Mouse (Mus musculus) gastrocnemius, postnatal 14 days (tissue): ENCODE results near the gene Gm47995. TPM values are rescaled to one million over a fixed set of nuclear protein-coding genes. Genes with fewer than 3 reads are reported as not detected.
"Not testable (repeated sequence)": the region's sequence is repeated elsewhere in the genome, so short reads cannot be mapped to it uniquely, and the experiment has no call there.

Source experiments
- DNase-seq: peaks from one replicate; pipeline ENCODE4 v3.0.0; 2021; ENCODE audit warnings: mixed read lengths
- intact Hi-C: fragments of 180-260 bp; cut with DNase I; formaldehyde crosslinking; loops from one replicate; pipeline ENCODE4 v1.15.1; 2025; ENCODE audit warnings: low total_unique reads
- long read RNA-seq, 2 experiments: library from polyadenylated mRNA; stranded (forward); transcript quantifications; one replicate each; pipeline ENCODE4 v2.0.0; 2021
- total RNA-seq, 2 experiments: library from RNA; stranded (reverse); gene quantifications; 2 replicates each; pipeline ENCODE4 v1.2.3; 2021

The Gm47995 gene
- under 1 TPM in 1 of 2 experiments, not detected in 1; 0.27 TPM for total RNA-seq
- long read RNA-seq, experiment 1, result 0 reads
- long read RNA-seq, experiment 2, result 0 reads

GRCm38 (mm10) chr1:151198120-151198519, at the start of gene Gm47995:
Gene Gm47995, plus strand, starts transcription at chr1:151198448.
- DNase-seq, intact Hi-C loops: not testable (repeated sequence)

GRCm38 (mm10) chr1:151150211-151150610, 48.0 kb upstream of the Gm47995 start:
- intact Hi-C loops, result no loop called here
- DNase-seq, result no peak

- no peak for DNase-seq
- intact Hi-C loops, result no loop called here
Observed at GRCm38 (mm10) chr1:151151089-151151488, 47.2 kb upstream of the Gm47995 start.

GRCm38 (mm10) chr1:151153056-151153652, 45.1 kb upstream of the Gm47995 start:
- no peak for DNase-seq
- intact Hi-C loops, result no loop called here

- DNase-seq, intact Hi-C loops: not testable (repeated sequence)
Observed at GRCm38 (mm10) chr1:151154131-151154530, 44.1 kb upstream of the Gm47995 start.

- no peak for DNase-seq
- intact Hi-C loops, result no loop called here
Observed at GRCm38 (mm10) chr1:151156129-151156528, 42.1 kb upstream of the Gm47995 start.

- no peak for DNase-seq
- intact Hi-C loops, result no loop called here
Observed at GRCm38 (mm10) chr1:151156777-151157632, 41.2 kb upstream of the Gm47995 start.

- DNase-seq, result no peak
- intact Hi-C loops, result no loop called here
Observed at GRCm38 (mm10) chr1:151157963-151158856, 40.0 kb upstream of the Gm47995 start.

- no peak for DNase-seq
- intact Hi-C loops, result no loop called here
Observed at GRCm38 (mm10) chr1:151158857-151159510, 39.3 kb upstream of the Gm47995 start.

- no peak for DNase-seq
- intact Hi-C loops, result no loop called here
Observed at GRCm38 (mm10) chr1:151166031-151166430, 32.2 kb upstream of the Gm47995 start.

- DNase-seq, result no peak
- intact Hi-C loops, result no loop called here
Observed at GRCm38 (mm10) chr1:151167297-151168047, 30.8 kb upstream of the Gm47995 start.

GRCm38 (mm10) chr1:151168637-151169036, 29.6 kb upstream of the Gm47995 start:
- intact Hi-C loops, result no loop called here
- DNase-seq, result no peak

GRCm38 (mm10) chr1:151171572-151172461, 26.4 kb upstream of the Gm47995 start:
- intact Hi-C loops, result no loop called here
- DNase-seq, result no peak

- intact Hi-C loops, result no loop called here
- DNase-seq, result no peak
Observed at GRCm38 (mm10) chr1:151177030-151177936, 21.0 kb upstream of the Gm47995 start.

GRCm38 (mm10) chr1:151177937-151178271, 20.3 kb upstream of the Gm47995 start:
- DNase-seq, result no peak
- intact Hi-C loops, result no loop called here

- DNase-seq, result no peak
- intact Hi-C loops, result no loop called here
Observed at GRCm38 (mm10) chr1:151178505-151179083, 19.7 kb upstream of the Gm47995 start.
